Mouse (Mus musculus): ENCODE measurements around the gene Pappa2. TPM values are rescaled to one million over a fixed set of nuclear protein-coding genes. Genes with fewer than 3 reads are reported as not detected.

Gene Pappa2
- total RNA-seq (2022): under 1 TPM in 2 of 4 experiments, not detected in 2; 0.02 to 0.48 TPM

- no peak for DNase-seq (ENCODE audit: low spot score in 2 of 2)
Measured at GRCm38 (mm10) chr1:158980390-158980789, at the start of gene Pappa2. Gene Pappa2 (minus strand): TSS chr1:158980490.

GRCm38 (mm10) chr1:159029106-159029505, 48.8 kb upstream of the Pappa2 start:
- DNase-seq (ENCODE audit: low spot score in 2 of 2): peak; percentile 42 to 61

- no peak for DNase-seq (ENCODE audit: low spot score in 2 of 2)
Measured at GRCm38 (mm10) chr1:159014940-159015660, 34.8 kb upstream of the Pappa2 start.

GRCm38 (mm10) chr1:158987042-158987441, 6.8 kb upstream of the Pappa2 start:
- no peak for DNase-seq (ENCODE audit: low spot score in 2 of 2)

- no peak for DNase-seq (ENCODE audit: low spot score in 2 of 2)
Measured at GRCm38 (mm10) chr1:158962340-158962739, 17.9 kb downstream of the Pappa2 start.

GRCm38 (mm10) chr1:158960984-158961383, 19.3 kb downstream of the Pappa2 start:
- DNase-seq (ENCODE audit: low spot score in 2 of 2): no peak

- DNase-seq (ENCODE audit: low spot score in 2 of 2): no peak
Measured at GRCm38 (mm10) chr1:158960549-158960948, 19.7 kb downstream of the Pappa2 start.

GRCm38 (mm10) chr1:158956361-158956760, 23.9 kb downstream of the Pappa2 start:
- no peak for DNase-seq (ENCODE audit: low spot score in 2 of 2)

- DNase-seq (ENCODE audit: low spot score in 2 of 2): no peak
Measured at GRCm38 (mm10) chr1:158954785-158955184, 25.5 kb downstream of the Pappa2 start.

GRCm38 (mm10) chr1:158953479-158954207, 26.6 kb downstream of the Pappa2 start:
- DNase-seq (ENCODE audit: low spot score in 2 of 2): peak; percentile 15 to 17

GRCm38 (mm10) chr1:158949041-158949440, 31.2 kb downstream of the Pappa2 start:
- DNase-seq (ENCODE audit: low spot score in 2 of 2): no peak

GRCm38 (mm10) chr1:158947981-158948735, 32.1 kb downstream of the Pappa2 start:
- no peak for DNase-seq (ENCODE audit: low spot score in 2 of 2)

- no peak for DNase-seq (ENCODE audit: low spot score in 2 of 2)
Measured at GRCm38 (mm10) chr1:158944936-158945335, 35.4 kb downstream of the Pappa2 start.

- no peak for DNase-seq (ENCODE audit: low spot score in 2 of 2)
Measured at GRCm38 (mm10) chr1:158942864-158943263, 37.4 kb downstream of the Pappa2 start.

- no peak for DNase-seq (ENCODE audit: low spot score in 2 of 2)
Measured at GRCm38 (mm10) chr1:158940966-158941365, 39.3 kb downstream of the Pappa2 start.

GRCm38 (mm10) chr1:158934447-158934846, 45.8 kb downstream of the Pappa2 start:
- DNase-seq (ENCODE audit: low spot score in 2 of 2): no peak

- DNase-seq (ENCODE audit: low spot score in 2 of 2): no peak
Measured at GRCm38 (mm10) chr1:158931202-158931827, 49.0 kb downstream of the Pappa2 start.

- DNase-seq (ENCODE audit: low spot score in 2 of 2): no peak
Measured at GRCm38 (mm10) chr1:158929369-158929768, 50.9 kb downstream of the Pappa2 start.

GRCm38 (mm10) chr1:158920451-158920850, 59.8 kb downstream of the Pappa2 start:
- no peak for DNase-seq (ENCODE audit: low spot score in 2 of 2)

GRCm38 (mm10) chr1:158918890-158919289, 61.4 kb downstream of the Pappa2 start:
- no peak for DNase-seq (ENCODE audit: low spot score in 2 of 2)

GRCm38 (mm10) chr1:158917067-158917466, 63.2 kb downstream of the Pappa2 start:
- no peak for DNase-seq (ENCODE audit: low spot score in 2 of 2)
